Mouse (Mus musculus) embryonic fibroblast, embryonic 13.5 days (primary cell): Measurements from ENCODE around the gene Msx2.

Source experiments
- CTCF ChIP-seq: IDR thresholded peaks from 2 replicates; pipeline ENCODE4 v1.5.1; 2011; ENCODE audit warnings: mild to moderate bottlenecking, control low read depth, low read length, moderate library complexity, borderline replicate concordance; ENCODE audit not compliant: insufficient read depth
- POLR2A ChIP-seq: IDR thresholded peaks from 2 replicates; pipeline ENCODE4 v1.6.1; 2011; ENCODE audit warnings: low read depth, mild to moderate bottlenecking, control low read depth, low read length, moderate library complexity

DNA sequence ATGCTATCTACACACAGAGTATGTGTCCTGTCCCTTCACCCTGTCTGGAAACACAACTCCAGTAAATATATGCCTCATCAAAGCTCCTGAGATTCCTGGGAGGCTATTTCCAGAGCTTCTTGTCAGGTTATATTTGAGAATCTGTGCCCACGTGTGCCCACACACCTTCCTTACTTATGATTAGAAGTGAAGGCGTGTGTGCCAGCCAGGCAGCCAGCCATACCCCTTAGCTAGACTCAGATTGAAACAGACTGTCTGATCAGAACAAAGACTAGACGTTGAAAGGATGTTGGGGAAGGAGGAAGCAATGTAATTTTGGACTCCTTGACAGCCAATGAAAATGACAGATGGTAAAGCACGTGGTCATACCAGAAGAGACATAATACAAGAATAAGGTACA, 45.4 kb upstream of the Msx2 start:
- no peak for TF ChIP-seq CTCF
- TF ChIP-seq POLR2A, result no peak
